Mouse (Mus musculus) midbrain, embryonic 16.5 days (tissue): ENCODE results near the gene Prtn3. TPM values are rescaled to one million over a fixed set of nuclear protein-coding genes. Genes with fewer than 3 reads are reported as not detected.

ENCODE experiments used
- ATAC-seq: fragments of 200-750 bp; cut with Nextera tagmentation; 2 replicates; pipeline ENCODE4 v1.8.0; 2017; ENCODE audit warnings: moderate TSS enrichment
- H3K27ac ChIP-seq: fragments of 300-500 bp; sonication (generic); 2 replicates; pipeline ENCODE4 v1.5.1; 2014; ENCODE audit warnings: mild to moderate bottlenecking, low read length, mixed read lengths
- H3K27me3 ChIP-seq: fragments of 300-500 bp; sonication (generic); 2 replicates; pipeline ENCODE4 v1.6.1; 2014; ENCODE audit warnings: low read depth, low read length, mixed read lengths; ENCODE audit not compliant: control insufficient read depth, insufficient read depth
- H3K36me3 ChIP-seq: fragments of 300-500 bp; sonication (generic); 2 replicates; pipeline ENCODE4 v1.6.1; 2014; ENCODE audit warnings: mild to moderate bottlenecking, low read length, moderate library complexity, mixed read lengths; ENCODE audit not compliant: control insufficient read depth, insufficient read depth
- H3K4me1 ChIP-seq: fragments of 300-500 bp; sonication (generic); 2 replicates; pipeline ENCODE4 v1.6.1; 2014; ENCODE audit warnings: mild to moderate bottlenecking, low read length, mixed read lengths; ENCODE audit not compliant: control insufficient read depth, insufficient read depth
- H3K4me2 ChIP-seq: fragments of 300-500 bp; sonication (generic); 2 replicates; pipeline ENCODE4 v1.6.1; 2014; ENCODE audit warnings: mild to moderate bottlenecking, low read length, mixed read lengths
- H3K4me3 ChIP-seq: fragments of 300-500 bp; sonication (generic); 2 replicates; pipeline ENCODE4 v1.5.1; 2014; ENCODE audit warnings: low read depth, mild to moderate bottlenecking, low read length, moderate library complexity, mixed read lengths
- H3K9ac ChIP-seq: fragments of 300-500 bp; sonication (generic); 2 replicates; pipeline ENCODE4 v1.6.1; 2014; ENCODE audit warnings: low read depth, low read length, mixed read lengths
- H3K9me3 ChIP-seq: fragments of 300-500 bp; sonication (generic); replicated peaks from 2 replicates; pipeline ENCODE4 v1.6.1; 2014; ENCODE audit warnings: mild to moderate bottlenecking, low read length, mixed read lengths; ENCODE audit not compliant: control insufficient read depth, poor library complexity, severe bottlenecking
- WGBS: fragments of 180-500 bp; shearing (Covaris S2); extraction: QIAGEN DNeasy Blood & Tissue Kit; methylation state at CpG from one replicate; pipeline ENCODE4 v1.1.7; 2014; 5-methylcytosine and 5-hydroxymethylcytosine counted together
- polyA plus RNA-seq: library from polyadenylated mRNA; unstranded; fragments of >200 nt; fragmentation: Nextera tagmentation; extraction: Ambion mirVana; gene quantifications from 2 replicates; pipeline ENCODE4 v1.2.1, GENCODE M21; 2015

Prtn3 gene
- polyA plus RNA-seq, 1 experiment from 2014 or later = 12.7 TPM

DNA sequence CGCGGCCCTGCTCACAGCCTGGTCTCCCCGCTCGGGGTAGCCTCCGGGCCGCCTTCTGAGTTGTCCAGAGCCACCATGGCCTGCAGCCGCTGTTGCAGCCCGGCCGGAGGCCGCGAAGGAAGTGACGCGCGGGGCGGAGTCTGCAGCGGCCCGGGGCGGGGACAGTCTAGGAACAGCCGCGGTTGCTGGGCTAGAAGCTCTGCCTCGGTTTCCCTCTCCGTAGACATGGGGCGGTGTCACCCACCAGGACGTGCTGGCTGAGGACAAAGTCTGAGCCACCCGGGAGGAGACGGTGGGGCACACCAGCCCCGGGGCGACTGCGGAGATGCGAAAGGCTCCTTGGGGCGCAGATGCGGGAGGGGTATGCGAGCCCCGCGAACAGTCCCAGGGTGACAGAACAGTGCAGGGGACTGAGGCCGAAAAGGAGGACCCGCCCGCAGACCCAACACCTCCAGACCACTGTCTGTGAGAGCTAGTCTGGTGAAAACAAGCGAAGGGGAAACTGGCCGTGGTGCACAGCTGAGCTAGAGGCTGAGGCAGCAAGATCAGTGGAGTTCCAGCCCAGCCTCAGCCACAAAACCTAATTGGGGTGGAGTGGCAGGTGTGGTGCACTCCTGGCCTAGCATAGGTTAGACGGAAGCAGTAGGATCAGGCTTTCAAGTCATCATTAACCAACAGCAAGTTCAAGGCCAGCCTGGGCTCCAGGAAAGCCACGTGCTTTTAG is 42.7 kb downstream of the Prtn3 start, which contains the start of gene Kiss1r:
Kiss1r (plus strand) TSS at position 164 of the 724 bp plus-strand sequence.
- Histone ChIP-seq H3K9ac (peak within 1 kb of the TSS; percentile 95), H3K36me3 (peaks cover 4% of the 10 kb centered on the region; the same call in 1 of the 2 replicates), H3K4me2 (peak within 1 kb of the TSS; percentile 99), H3K27ac (peak within 1 kb of the TSS; percentile 79), H3K27me3 (peaks cover 44% of the 10 kb centered on the region), H3K9me3 (no peaks in the 10 kb centered on the region), H3K4me3 (peak within 1 kb of the TSS; percentile 62), H3K4me1 (peaks cover 44% of the 10 kb centered on the region)
- 2% methylated on average over 41 of the region's 42 CpGs for WGBS
- peak; percentile 81 for ATAC-seq

DNA sequence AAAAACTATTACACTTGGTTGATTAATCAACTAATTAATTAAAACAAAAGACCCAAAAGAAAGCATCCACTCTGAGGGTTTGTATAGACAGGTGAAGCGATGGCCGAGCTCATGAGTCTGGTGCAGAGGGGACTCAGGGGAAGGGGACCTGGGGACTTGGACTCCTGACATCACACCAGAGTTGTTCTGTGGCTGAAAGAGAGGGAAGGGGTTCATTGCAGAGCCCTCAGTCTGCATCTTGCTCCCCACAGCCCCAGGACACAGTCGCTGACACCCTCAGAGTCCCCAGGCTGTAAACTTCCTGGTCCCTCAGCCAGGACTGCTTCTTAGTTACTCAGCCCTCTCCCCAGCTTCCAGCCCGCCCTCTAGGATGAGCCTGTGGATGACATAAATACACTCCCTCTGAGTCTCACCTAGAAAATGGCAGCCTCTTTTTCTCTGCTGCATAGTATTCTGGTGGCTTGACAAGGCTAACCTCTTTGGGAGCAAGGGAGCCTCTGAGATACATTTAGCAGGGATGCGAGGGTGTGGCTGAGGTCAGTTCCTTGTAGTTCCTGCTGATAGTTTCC is 43.3 kb downstream of the Prtn3 start:
- Histone ChIP-seq H3K27me3 (peaks cover 51% of the 10 kb centered on the region), H3K4me3 (peak overlapping the region; percentile 62), H3K4me2 (peak overlapping the region; percentile 99), H3K36me3 (no peaks in the 10 kb centered on the region; the same call in 1 of the 2 replicates), H3K9me3 (no peaks in the 10 kb centered on the region), H3K27ac (no peak overlapping the region), H3K4me1 (peaks cover 44% of the 10 kb centered on the region), H3K9ac (peak overlapping the region; percentile 95; the same call in 1 of the 2 replicates)
- 64% methylated on average over 5 of the region's 5 CpGs for WGBS
- no peak for ATAC-seq

DNA sequence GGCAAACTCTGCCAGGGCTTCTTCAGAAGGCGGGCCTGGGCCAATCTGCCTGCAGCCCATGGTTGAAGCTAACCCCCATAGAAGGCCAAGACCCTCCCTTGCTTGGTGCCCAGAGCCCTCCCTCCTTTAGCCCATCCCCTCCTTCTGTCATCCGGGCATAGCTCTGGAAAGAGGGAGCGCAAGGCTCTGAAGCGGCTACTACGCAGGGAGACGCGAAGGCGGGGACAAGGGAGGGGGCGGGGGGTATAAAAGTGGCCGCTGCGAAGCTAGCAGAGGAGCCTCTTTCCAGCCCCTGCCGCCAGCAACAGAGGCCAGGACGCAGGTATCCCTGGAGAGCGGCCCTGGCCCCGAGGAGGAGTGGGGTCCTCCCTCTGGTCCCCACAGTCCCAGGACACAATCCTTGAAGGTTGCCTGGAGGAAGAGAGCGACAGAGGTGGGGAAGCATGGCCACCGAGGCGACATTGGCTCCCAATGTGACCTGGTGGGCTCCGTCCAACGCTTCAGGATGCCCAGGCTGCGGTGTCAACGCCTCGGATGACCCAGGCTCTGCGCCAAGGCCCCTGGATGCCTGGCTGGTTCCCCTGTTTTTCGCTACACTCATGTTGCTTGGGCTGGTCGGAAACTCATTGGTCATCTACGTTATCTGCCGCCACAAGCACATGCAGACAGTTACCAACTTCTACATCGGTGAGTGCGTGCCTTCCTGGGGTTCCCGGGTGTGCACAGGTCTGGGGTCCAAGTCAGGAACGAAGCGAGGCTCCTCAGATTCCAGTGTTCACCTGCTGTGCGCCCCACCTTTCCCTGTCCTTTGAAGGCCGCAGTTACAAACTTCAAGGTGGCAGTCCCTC is 44.2 kb downstream of the Prtn3 start:
- H3K4me2 ChIP-seq = peak overlapping the region; percentile 2; the same call in 1 of the 2 replicates
- WGBS = 5% methylated on average over 35 of the region's 35 CpGs
- no peak overlapping the region for H3K27ac ChIP-seq
- H3K36me3 ChIP-seq = no peaks in the 10 kb centered on the region
- H3K4me1 ChIP-seq = peaks cover 44% of the 10 kb centered on the region
- peaks cover 59% of the 10 kb centered on the region for H3K27me3 ChIP-seq
- no peak overlapping the region for H3K4me3 ChIP-seq
- no peaks in the 10 kb centered on the region for H3K9me3 ChIP-seq
- no peak for ATAC-seq
- no peak overlapping the region for H3K9ac ChIP-seq

DNA sequence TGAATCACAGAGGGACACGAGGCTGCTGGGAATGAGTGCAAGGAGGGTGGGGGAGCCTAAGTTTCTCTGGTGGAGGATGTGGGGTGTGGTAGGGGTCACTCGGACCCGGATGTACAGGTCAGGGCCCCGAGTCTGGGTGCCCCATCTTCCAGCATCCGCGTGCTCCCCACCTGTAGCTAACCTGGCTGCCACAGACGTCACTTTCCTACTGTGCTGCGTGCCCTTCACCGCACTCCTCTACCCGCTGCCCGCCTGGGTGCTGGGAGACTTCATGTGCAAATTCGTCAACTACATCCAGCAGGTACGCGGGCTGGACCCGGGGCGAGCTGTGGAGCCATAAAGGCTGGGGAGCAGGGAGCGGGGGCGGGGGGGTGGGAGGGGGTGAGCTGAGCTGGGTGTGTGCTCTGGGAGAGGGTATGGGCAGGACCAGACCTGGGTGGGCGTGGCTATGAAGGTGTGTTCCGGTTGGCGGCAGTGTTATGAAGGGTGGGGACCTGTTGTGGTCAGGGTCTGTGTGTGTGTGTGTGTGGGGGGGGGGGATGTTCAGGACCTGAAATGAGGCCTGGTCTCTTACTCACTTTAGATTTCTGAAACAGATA is 45.1 kb downstream of the Prtn3 start:
- Histone ChIP-seq H3K9ac (no peak overlapping the region), H3K4me3 (no peak overlapping the region), H3K27me3 (peaks cover 60% of the 10 kb centered on the region), H3K27ac (no peak overlapping the region), H3K36me3 (no peaks in the 10 kb centered on the region), H3K4me1 (peaks cover 40% of the 10 kb centered on the region), H3K9me3 (no peaks in the 10 kb centered on the region), H3K4me2 (no peak overlapping the region; the same call in 1 of the 2 replicates)
- no peak for ATAC-seq
- whole genome bisulfite sequencing = 3% methylated on average over 20 of the region's 21 CpGs

DNA sequence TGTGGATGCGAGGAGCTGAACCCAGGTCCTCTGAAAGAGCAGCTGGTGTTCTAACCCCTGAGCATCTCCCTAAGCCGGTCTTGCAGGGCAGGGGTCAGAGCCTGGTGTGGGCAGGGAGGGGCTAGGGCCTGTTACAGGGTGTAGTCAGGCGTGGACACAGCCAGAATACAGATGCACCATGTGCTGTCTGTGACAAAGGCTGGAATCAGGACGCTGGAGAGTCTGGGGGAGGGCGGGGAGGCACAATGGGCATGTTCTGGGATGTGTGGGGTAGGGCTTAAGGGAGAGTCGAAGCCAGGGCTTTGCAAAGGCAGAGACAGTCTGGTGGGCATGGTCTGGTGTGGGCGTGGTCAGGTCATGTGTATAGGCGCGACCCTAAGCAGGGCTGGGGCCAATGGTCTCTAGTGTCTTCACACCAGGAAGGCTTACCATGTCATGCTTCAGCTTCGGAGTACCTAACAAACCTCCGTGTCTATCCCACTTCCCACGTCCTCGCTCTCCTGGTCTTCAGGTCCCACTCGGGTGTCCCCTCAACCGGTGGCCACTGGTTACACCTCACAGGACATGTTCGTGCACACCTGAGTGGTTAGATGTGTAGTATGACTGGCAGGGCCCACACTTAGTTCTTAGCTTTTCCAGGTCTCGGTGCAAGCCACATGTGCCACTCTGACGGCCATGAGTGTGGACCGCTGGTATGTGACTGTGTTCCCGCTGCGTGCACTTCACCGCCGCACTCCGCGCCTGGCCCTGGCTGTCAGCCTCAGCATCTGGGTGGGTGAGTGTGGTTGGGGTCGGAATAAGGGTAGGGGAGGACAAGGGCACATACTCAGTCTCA is 46.0 kb downstream of the Prtn3 start:
- no peak overlapping the region for H3K27ac ChIP-seq
- ATAC-seq = no peak
- peak overlapping the region; percentile 65 for H3K4me2 ChIP-seq
- no peaks in the 10 kb centered on the region for H3K36me3 ChIP-seq
- H3K27me3 ChIP-seq = peaks cover 60% of the 10 kb centered on the region
- peak overlapping the region; percentile 36 for H3K4me3 ChIP-seq
- H3K9me3 ChIP-seq = no peaks in the 10 kb centered on the region
- 15% methylated on average over 26 of the region's 26 CpGs for WGBS
- peaks cover 34% of the 10 kb centered on the region for H3K4me1 ChIP-seq
- peak overlapping the region; percentile 55; the same call in 1 of the 2 replicates for H3K9ac ChIP-seq

DNA sequence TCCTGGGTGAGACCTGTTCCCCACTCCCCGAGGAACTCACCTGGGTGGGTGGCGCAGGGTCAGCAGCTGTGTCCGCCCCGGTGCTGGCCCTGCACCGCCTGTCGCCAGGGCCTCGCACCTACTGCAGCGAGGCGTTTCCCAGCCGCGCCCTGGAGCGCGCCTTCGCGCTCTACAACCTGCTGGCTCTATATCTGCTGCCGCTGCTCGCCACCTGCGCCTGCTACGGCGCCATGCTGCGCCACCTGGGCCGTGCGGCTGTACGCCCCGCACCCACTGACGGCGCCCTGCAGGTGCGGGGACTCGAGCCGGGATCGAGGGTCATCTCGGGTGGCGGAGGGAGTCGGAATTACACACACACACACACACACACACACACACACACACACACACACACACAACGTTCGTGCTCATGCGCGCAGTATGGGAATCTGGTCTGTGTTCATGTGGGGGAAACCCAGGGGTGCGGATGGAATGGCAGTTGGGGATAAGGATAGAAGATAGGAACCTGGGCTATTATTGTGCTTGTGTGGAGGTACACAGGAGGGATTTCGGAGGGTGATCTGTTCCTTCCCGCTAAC is 46.8 kb downstream of the Prtn3 start, which contains the start of gene R3hdm4:
R3hdm4 (minus strand) TSS at position 251 of the 578 bp plus-strand sequence.
- 5% methylated on average over 41 of the region's 41 CpGs for WGBS
- Histone ChIP-seq H3K4me2 (peak within 1 kb of the TSS; percentile 65), H3K9ac (peak within 1 kb of the TSS; percentile 55), H3K27ac (no peak within 1 kb of the TSS), H3K27me3 (peaks cover 60% of the 10 kb centered on the region), H3K4me1 (peaks cover 33% of the 10 kb centered on the region), H3K9me3 (no peaks in the 10 kb centered on the region), H3K4me3 (peak within 1 kb of the TSS; percentile 36), H3K36me3 (no peaks in the 10 kb centered on the region)
- no peak for ATAC-seq

DNA sequence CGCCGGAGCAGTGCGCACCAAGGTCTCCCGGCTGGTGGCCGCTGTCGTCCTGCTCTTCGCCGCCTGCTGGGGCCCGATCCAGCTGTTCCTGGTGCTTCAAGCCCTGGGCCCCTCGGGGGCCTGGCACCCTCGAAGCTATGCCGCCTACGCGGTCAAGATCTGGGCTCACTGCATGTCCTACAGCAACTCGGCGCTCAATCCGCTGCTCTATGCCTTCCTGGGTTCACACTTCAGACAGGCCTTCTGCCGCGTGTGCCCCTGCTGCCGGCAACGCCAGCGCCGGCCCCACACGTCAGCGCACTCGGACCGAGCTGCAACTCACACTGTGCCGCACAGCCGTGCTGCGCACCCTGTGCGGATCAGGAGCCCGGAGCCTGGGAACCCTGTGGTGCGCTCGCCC is 47.3 kb downstream of the Prtn3 start:
- WGBS = 1% methylated on average over 34 of the region's 34 CpGs

More for the DNA sequence above, 47.3 kb downstream of the Prtn3 start:
- peak overlapping the region; percentile 55 for H3K9ac ChIP-seq
- peak overlapping the region; percentile 36 for H3K4me3 ChIP-seq
- peaks cover 35% of the 10 kb centered on the region for H3K4me1 ChIP-seq
- no peak for ATAC-seq
- peak overlapping the region; percentile 65 for H3K4me2 ChIP-seq
- H3K27me3 ChIP-seq = peaks cover 60% of the 10 kb centered on the region
- no peaks in the 10 kb centered on the region for H3K9me3 ChIP-seq
- H3K36me3 ChIP-seq = no peaks in the 10 kb centered on the region
- H3K27ac ChIP-seq = no peak overlapping the region
